Mouse (Mus musculus): ENCODE data around the gene Nek1.
"Not testable (repeated sequence)": the region's sequence is repeated elsewhere in the genome, so short reads cannot be mapped to it uniquely, and the experiment has no call there.

Nek1 gene

GRCm38 (mm10) chr8:60984260-60985010, 8.6 kb upstream of the Nek1 start:
- not testable (repeated sequence) for DNase-seq (ENCODE audit: low spot score in 2 of 2)

- peak; percentile 66 to 72 for DNase-seq (ENCODE audit: low spot score in 2 of 2)
These were observed 460 bp upstream of the Nek1 start for GRCm38 (mm10) chr8:60992561-60992909.

GRCm38 (mm10) chr8:60993639-60993986, 618 bp downstream of the Nek1 start:
- no peak for DNase-seq (ENCODE audit: low spot score in 2 of 2)

GRCm38 (mm10) chr8:60996468-60996867, 3.5 kb downstream of the Nek1 start:
- DNase-seq (ENCODE audit: low spot score in 2 of 2) = no peak

- DNase-seq (ENCODE audit: low spot score in 2 of 2) = peak in 1 of 2 experiments; percentile 56
These were observed 49.0 kb downstream of the Nek1 start for GRCm38 (mm10) chr8:61041951-61042350.

GRCm38 (mm10) chr8:61043874-61044273, 50.9 kb downstream of the Nek1 start:
- no peak for DNase-seq (ENCODE audit: low spot score in 2 of 2)

GRCm38 (mm10) chr8:61046816-61047215, 53.8 kb downstream of the Nek1 start:
- no peak for DNase-seq (ENCODE audit: low spot score in 2 of 2)

GRCm38 (mm10) chr8:61053017-61053416, 60.0 kb downstream of the Nek1 start:
- no peak for DNase-seq (ENCODE audit: low spot score in 2 of 2)

GRCm38 (mm10) chr8:61054313-61054712, 61.3 kb downstream of the Nek1 start:
- no peak for DNase-seq (ENCODE audit: low spot score in 2 of 2)

- DNase-seq (ENCODE audit: low spot score in 2 of 2) = no peak
These were observed 64.0 kb downstream of the Nek1 start for GRCm38 (mm10) chr8:61056997-61057396.

GRCm38 (mm10) chr8:61059143-61059542, 66.1 kb downstream of the Nek1 start:
- DNase-seq (ENCODE audit: low spot score in 2 of 2) = no peak

GRCm38 (mm10) chr8:61060412-61060811, 67.4 kb downstream of the Nek1 start:
- no peak for DNase-seq (ENCODE audit: low spot score in 2 of 2)

GRCm38 (mm10) chr8:61075059-61075458, 82.1 kb downstream of the Nek1 start:
- DNase-seq (ENCODE audit: low spot score in 2 of 2) = no peak

GRCm38 (mm10) chr8:61110496-61110895, 117.5 kb downstream of the Nek1 start:
- DNase-seq (ENCODE audit: low spot score in 2 of 2) = no peak

- no peak for DNase-seq (ENCODE audit: low spot score in 2 of 2)
These were observed 118.9 kb downstream of the Nek1 start for GRCm38 (mm10) chr8:61111940-61112339.

- no peak for DNase-seq (ENCODE audit: low spot score in 2 of 2)
These were observed 128.6 kb downstream of the Nek1 start for GRCm38 (mm10) chr8:61121631-61122030.

- DNase-seq (ENCODE audit: low spot score in 2 of 2) = no peak
These were observed 134.4 kb downstream of the Nek1 start for GRCm38 (mm10) chr8:61127299-61127861.

GRCm38 (mm10) chr8:61132561-61133134, 139.7 kb downstream of the Nek1 start:
- no peak for DNase-seq (ENCODE audit: low spot score in 2 of 2)

- no peak for DNase-seq (ENCODE audit: low spot score in 2 of 2)
These were observed 148.9 kb downstream of the Nek1 start for GRCm38 (mm10) chr8:61141869-61142268.

- no peak for DNase-seq (ENCODE audit: low spot score in 2 of 2)
These were observed 149.3 kb downstream of the Nek1 start for GRCm38 (mm10) chr8:61142302-61142701.

GRCm38 (mm10) chr8:61142845-61143244, 149.8 kb downstream of the Nek1 start:
- no peak for DNase-seq (ENCODE audit: low spot score in 2 of 2)

GRCm38 (mm10) chr8:61148728-61149127, 155.7 kb downstream of the Nek1 start:
- no peak for DNase-seq (ENCODE audit: low spot score in 2 of 2)

GRCm38 (mm10) chr8:61150596-61150995, 157.6 kb downstream of the Nek1 start:
- DNase-seq (ENCODE audit: low spot score in 2 of 2) = no peak

Data from frontal cortex, postnatal 10 days (tissue).